Mouse (Mus musculus) neural tube, embryonic 11.5 days (tissue): ENCODE measurements around the gene Ripor2. TPM values are rescaled to one million over a fixed set of nuclear protein-coding genes. Genes with fewer than 3 reads are reported as not detected.

Source experiments
- ATAC-seq: fragments of 200-750 bp; cut with Nextera tagmentation; 2 replicates; pipeline ENCODE4 v1.8.0; 2017; ENCODE audit warnings: moderate number of reproducible peaks, mild to moderate bottlenecking, moderate TSS enrichment, moderate library complexity; ENCODE audit not compliant: insufficient read depth, low FRiP score, low TSS enrichment
- DNase-seq: peaks from one replicate; pipeline ENCODE4 v3.0.0-alpha.2; 2015; ENCODE audit warnings: low spot score
- H3K27ac ChIP-seq: fragments of 300-500 bp; sonication (generic); 2 replicates; pipeline ENCODE4 v1.5.1; 2014; ENCODE audit warnings: low read depth, mild to moderate bottlenecking, low read length
- H3K27me3 ChIP-seq: fragments of 300-500 bp; sonication (generic); 2 replicates; pipeline ENCODE4 v1.6.1; 2014; ENCODE audit warnings: mild to moderate bottlenecking, low read length, mixed read lengths; ENCODE audit not compliant: control insufficient read depth, insufficient read depth
- H3K36me3 ChIP-seq: fragments of 300-500 bp; sonication (generic); 2 replicates; pipeline ENCODE4 v1.6.1; 2014; ENCODE audit warnings: mild to moderate bottlenecking, low read length, moderate library complexity, mixed read lengths; ENCODE audit not compliant: control insufficient read depth, insufficient read depth
- H3K4me1 ChIP-seq: fragments of 300-500 bp; sonication (generic); 2 replicates; pipeline ENCODE4 v1.6.1; 2014; ENCODE audit warnings: low read length, mixed read lengths; ENCODE audit not compliant: control insufficient read depth, insufficient read depth
- H3K4me2 ChIP-seq: fragments of 300-500 bp; sonication (generic); 2 replicates; pipeline ENCODE4 v1.6.1; 2014; ENCODE audit warnings: low read depth, mild to moderate bottlenecking, moderate library complexity
- H3K4me3 ChIP-seq: fragments of 300-500 bp; sonication (generic); 2 replicates; pipeline ENCODE4 v1.5.1; 2014; ENCODE audit warnings: low read depth, low read length
- H3K9ac ChIP-seq: fragments of 300-500 bp; sonication (generic); 2 replicates; pipeline ENCODE4 v1.6.1; 2014; ENCODE audit warnings: mild to moderate bottlenecking, low read length
- H3K9me3 ChIP-seq: fragments of 300-500 bp; sonication (generic); 2 replicates; pipeline ENCODE4 v1.6.1; 2016; ENCODE audit warnings: low read length; ENCODE audit not compliant: control insufficient read depth
- WGBS: fragments of 180-500 bp; shearing (Covaris S2); extraction: QIAGEN DNeasy Blood & Tissue Kit; methylation state at CpG from one replicate; pipeline ENCODE4 v1.1.7; 2014; 5-methylcytosine and 5-hydroxymethylcytosine counted together
- polyA plus RNA-seq: library from polyadenylated mRNA; unstranded; fragments of >200 nt; fragmentation: Nextera tagmentation; extraction: Ambion mirVana; gene quantifications from 2 replicates; pipeline ENCODE4 v1.2.1, GENCODE M21; 2014

Ripor2 gene
- polyA plus RNA-seq, 1 experiment from 2014 or later: 6.2 TPM

- Histone ChIP-seq H3K4me1 (no peaks in the 10 kb centered on the region), H3K4me3 (no peak overlapping the region), H3K27ac (no peak overlapping the region), H3K27me3 (no peaks in the 10 kb centered on the region), H3K9me3 (no peaks in the 10 kb centered on the region), H3K4me2 (no peak overlapping the region), H3K36me3 (no peaks in the 10 kb centered on the region), H3K9ac (no peak overlapping the region)
- 83% methylated on average over 8 of the region's 8 CpGs for WGBS
- ATAC-seq: no peak
- DNase-seq: no peak
Measured at GRCm38 (mm10) chr13:24778706-24779380, 196.9 kb downstream of the Ripor2 start.

GRCm38 (mm10) chr13:24781916-24782315 lies 199.9 kb downstream of the Ripor2 start:
- WGBS: 77% methylated on average over 5 of the region's 5 CpGs
- Histone ChIP-seq H3K4me1 (no peaks in the 10 kb centered on the region), H3K4me2 (no peak overlapping the region), H3K27ac (no peak overlapping the region), H3K27me3 (no peaks in the 10 kb centered on the region), H3K9ac (no peak overlapping the region), H3K4me3 (no peak overlapping the region), H3K9me3 (no peaks in the 10 kb centered on the region), H3K36me3 (no peaks in the 10 kb centered on the region)
- ATAC-seq (no peak), DNase-seq (no peak)

Other genes starting within 250 kb of the Ripor2 start
- gene Armh2, start 159.0 kb downstream of the Ripor2 start, polyA plus RNA-seq: not detected in 2 replicates
- 110 and 124 TPM in 2 replicates for gene Gmnn, start 179.7 kb downstream of the Ripor2 start, polyA plus RNA-seq
- 18.8 and 22.0 TPM in 2 replicates for gene BC005537, start 219.5 kb downstream of the Ripor2 start, polyA plus RNA-seq
- 48.5 and 55.1 TPM in 2 replicates for gene Acot13, start 249.4 kb downstream of the Ripor2 start, polyA plus RNA-seq
- gene Tdp2, start 249.5 kb downstream of the Ripor2 start, polyA plus RNA-seq: 62.8 and 66.7 TPM in 2 replicates